Mouse (Mus musculus) neural tube, embryonic 15.5 days (tissue): ENCODE data around the gene Mfsd4a. TPM values are rescaled to one million over a fixed set of nuclear protein-coding genes. Genes with fewer than 3 reads are reported as not detected.

Experiments used
- ATAC-seq: fragments of 200-750 bp; cut with Nextera tagmentation; 2 replicates; pipeline ENCODE4 v1.8.0; 2017; ENCODE audit warnings: mild to moderate bottlenecking, moderate TSS enrichment, moderate library complexity; ENCODE audit not compliant: low FRiP score
- H3K27ac ChIP-seq: fragments of 300-500 bp; sonication (generic); replicated peaks from 2 replicates; pipeline ENCODE4 v1.5.1; 2015; ENCODE audit warnings: mild to moderate bottlenecking, inconsistent platforms
- H3K27me3 ChIP-seq: fragments of 300-500 bp; sonication (generic); replicated peaks from 2 replicates; pipeline ENCODE4 v1.6.1; 2015; ENCODE audit warnings: inconsistent platforms
- H3K36me3 ChIP-seq: fragments of 300-500 bp; sonication (generic); 2 replicates; pipeline ENCODE4 v1.6.1; 2015; ENCODE audit warnings: inconsistent platforms
- H3K4me1 ChIP-seq: fragments of 300-500 bp; sonication (generic); 2 replicates; pipeline ENCODE4 v1.6.1; 2015; ENCODE audit warnings: inconsistent platforms
- H3K4me2 ChIP-seq: fragments of 300-500 bp; sonication (generic); 2 replicates; pipeline ENCODE4 v1.6.1; 2015; ENCODE audit warnings: inconsistent platforms, mild to moderate bottlenecking, moderate library complexity
- H3K4me3 ChIP-seq: fragments of 300-500 bp; sonication (generic); replicated peaks from 2 replicates; pipeline ENCODE4 v1.5.1; 2015; ENCODE audit warnings: mild to moderate bottlenecking, inconsistent platforms
- H3K9ac ChIP-seq: fragments of 300-500 bp; sonication (generic); replicated peaks from 2 replicates; pipeline ENCODE4 v1.6.1; 2015; ENCODE audit warnings: mild to moderate bottlenecking, inconsistent platforms
- H3K9me3 ChIP-seq: fragments of 300-500 bp; sonication (generic); replicated peaks from 2 replicates; pipeline ENCODE4 v1.6.1; 2016; ENCODE audit warnings: inconsistent platforms
- WGBS: fragments of 180-500 bp; shearing (Covaris S2); methylation state at CpG from one replicate; pipeline ENCODE4 v1.1.7; 2015; ENCODE audit warnings: mixed read lengths; 5-methylcytosine and 5-hydroxymethylcytosine counted together
- polyA plus RNA-seq: library from polyadenylated mRNA; unstranded; fragments of >200 nt; fragmentation: Nextera tagmentation; extraction: Ambion mirVana; gene quantifications from 2 replicates; pipeline ENCODE4 v1.2.1, GENCODE M21; 2015

The Mfsd4a gene
- polyA plus RNA-seq, 1 experiment from 2014 or later = 7.8 TPM

DNA sequence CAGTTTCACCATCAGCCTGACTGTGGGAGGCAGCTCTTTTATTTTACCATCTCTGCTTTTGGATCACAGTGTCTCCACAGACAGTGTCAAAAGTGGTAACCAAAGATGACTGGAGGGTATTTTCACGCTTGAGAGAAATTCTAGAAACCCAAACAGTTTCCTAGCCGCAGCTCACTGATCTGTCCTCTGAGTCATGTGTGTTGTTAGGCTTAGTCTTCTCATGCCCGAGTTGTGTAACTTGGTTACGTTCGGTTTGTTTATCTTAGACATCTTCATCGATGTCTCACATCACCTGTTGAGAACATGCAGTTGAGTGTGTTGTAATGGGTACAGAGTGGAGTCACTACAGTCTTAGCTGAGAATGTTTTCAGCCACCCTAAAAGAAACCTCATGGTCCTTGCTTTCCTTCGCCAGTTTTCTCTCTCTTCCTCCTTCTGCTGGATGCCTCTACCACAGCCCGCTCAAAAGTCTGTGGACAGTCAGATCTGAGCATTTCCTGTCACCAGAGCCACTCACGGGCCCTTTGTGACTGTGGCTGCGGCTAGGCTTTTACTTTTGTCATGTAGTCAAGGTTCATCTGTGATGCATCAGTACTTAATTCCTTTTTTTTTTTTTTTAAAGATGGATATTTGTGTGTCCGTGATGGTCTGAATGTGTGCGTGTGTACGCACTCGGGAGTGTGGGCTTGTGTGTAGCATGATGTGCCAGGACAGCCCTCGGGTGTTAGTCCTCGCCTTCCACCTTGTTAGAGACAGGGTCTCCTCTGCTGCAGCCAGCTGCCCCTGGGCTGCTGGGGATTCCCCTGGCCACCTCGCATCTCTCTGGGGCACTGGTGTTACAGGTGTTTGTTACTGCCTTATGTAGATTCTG, 57.0 kb downstream of the Mfsd4a start:
- WGBS = 93% methylated on average over 17 of the region's 17 CpGs
- Histone ChIP-seq H3K4me2 (no peak overlapping the region), H3K36me3 (peaks cover 10% of the 10 kb centered on the region; the same call in 1 of the 2 replicates), H3K4me1 (peaks cover 30% of the 10 kb centered on the region), H3K27me3 (no peaks in the 10 kb centered on the region), H3K9me3 (no peaks in the 10 kb centered on the region), H3K9ac (no peak overlapping the region), H3K4me3 (no peak overlapping the region), H3K27ac (no peak overlapping the region)
- no peak for ATAC-seq

DNA sequence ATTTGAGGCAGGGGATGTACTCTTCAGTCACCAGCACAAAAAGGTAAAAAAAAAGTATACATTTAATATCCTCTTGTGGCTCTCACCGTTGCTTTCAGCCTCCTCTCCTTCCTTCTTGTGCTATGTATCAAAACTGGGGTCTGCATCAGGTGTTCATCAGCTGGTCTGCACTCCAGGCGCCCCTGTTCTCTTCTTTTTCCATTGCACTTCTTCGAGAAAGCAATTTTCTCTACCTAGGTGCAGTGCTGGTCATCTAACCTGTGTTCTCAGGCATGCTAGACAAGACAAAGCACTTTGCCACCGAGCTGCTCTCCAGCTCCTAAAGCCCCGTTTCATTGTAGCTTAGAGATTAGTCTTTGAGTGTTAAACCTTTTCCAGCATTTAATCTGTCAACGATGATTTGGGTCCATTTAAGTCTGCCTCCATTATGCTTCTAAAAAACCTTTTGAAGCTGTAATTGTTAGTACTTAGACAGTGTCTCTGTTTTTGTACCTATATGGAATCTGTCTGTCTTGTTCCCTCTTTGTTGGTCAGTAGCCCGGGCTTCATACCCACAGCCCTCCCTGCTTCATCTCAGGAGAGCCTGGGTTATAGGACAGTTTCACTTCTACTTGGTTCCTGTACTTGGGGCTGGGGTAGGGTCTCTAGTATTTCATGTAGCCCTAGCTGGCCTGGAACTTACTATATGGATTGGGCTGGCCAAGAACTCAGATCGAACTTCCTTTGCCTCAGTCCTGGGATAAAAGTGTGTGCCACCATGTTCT, 58.8 kb downstream of the Mfsd4a start:
- no peaks in the 10 kb centered on the region for H3K27me3 ChIP-seq
- H3K4me3 ChIP-seq = peak overlapping the region; percentile 68
- ATAC-seq = no peak
- H3K27ac ChIP-seq = no peak overlapping the region
- H3K4me2 ChIP-seq = peak overlapping the region; percentile 63
- H3K4me1 ChIP-seq = peaks cover 30% of the 10 kb centered on the region
- H3K9me3 ChIP-seq = no peaks in the 10 kb centered on the region
- H3K9ac ChIP-seq = 0 out of 2 replicates have a peak overlapping the region, but pooled peaks have one; percentile 28
- H3K36me3 ChIP-seq = no peaks in the 10 kb centered on the region
- WGBS = 45% methylated on average over 8 of the region's 8 CpGs

DNA sequence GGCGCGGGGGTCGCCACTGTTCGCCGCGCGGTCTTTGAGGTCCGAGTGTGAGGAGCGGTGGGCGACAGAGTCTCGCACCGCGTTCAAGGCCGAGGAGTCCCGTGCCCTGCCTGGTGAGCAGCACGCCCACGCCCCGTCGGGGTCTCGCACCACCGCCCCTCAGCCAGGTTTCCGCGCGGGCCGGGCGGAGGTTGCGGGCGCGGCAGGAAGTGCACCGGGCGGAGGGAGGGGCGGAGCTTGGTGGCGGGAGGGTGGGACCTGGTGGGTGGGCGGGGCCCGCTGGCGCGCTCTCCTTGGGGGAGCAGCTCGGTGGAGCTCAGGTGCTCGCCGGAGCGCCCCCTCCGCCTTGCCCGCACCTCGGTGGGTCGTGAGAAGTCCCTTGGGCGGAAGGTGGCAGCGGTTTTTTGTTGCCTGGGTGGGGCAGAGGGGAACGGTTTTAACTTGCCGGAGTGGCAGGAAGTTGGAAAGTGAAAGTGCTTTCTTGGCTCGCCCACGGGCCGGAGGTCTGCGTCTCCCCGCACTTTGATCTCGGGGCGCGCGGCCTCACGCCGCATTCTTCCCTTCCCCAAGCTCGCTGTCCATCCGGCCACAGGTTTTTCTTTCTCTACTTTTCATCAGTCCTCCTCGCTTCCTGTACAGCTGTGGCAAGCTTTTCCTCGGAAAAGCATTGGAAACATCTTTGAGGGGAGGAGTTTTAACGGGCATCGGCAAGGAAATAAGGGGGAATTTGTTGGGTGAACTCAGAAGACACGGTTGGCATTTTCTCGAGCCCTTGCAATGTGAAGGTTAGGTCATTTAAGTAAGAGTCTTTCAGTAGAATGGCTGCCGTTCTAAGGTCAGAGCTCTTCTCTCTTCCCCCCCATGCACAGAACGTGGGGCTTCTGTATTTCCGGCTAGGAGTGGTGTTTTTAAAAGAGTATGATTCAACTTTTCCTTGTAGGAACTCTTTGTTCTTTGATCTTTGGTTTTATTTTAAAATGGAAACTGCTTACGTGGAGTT, 59.7 kb downstream of the Mfsd4a start:
- Histone ChIP-seq H3K27ac (peak overlapping the region; percentile 99), H3K4me3 (peak overlapping the region; percentile 68), H3K36me3 (no peaks in the 10 kb centered on the region), H3K9me3 (no peaks in the 10 kb centered on the region), H3K9ac (peak overlapping the region; percentile 85), H3K4me2 (peak overlapping the region; percentile 63), H3K27me3 (no peaks in the 10 kb centered on the region), H3K4me1 (peaks cover 30% of the 10 kb centered on the region)
- ATAC-seq = peak; percentile 95
- WGBS = under 1% methylated on average over 70 of the region's 72 CpGs

DNA sequence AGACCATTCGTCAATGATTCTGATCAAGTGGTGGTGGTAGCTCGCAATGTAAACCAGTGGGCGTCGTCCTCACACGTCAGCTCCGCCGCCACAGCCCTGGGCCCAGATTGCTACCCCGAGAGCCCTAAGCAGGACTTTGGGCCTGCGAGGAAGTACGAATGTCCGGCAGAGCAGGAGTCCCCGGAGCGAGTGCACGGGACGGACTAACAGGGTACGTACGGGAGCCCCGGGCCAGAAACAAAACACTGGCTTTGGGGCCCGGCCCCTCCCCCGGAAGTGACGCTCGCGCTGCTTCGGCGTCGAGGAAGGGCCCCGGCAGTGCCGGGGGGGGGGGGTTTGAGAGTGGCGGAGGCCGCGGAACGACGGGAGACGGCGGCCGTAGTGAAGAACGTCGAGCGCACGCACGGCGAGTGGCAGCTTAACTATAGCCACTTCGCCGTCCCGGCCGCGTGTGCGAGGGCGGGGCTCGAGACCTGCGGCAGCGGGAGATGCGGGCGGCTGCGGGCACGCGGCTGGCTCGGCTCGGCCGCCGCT, 60.5 kb downstream of the Mfsd4a start, which contains the start of gene Elk4:
Elk4 (plus strand) TSS at position 326 of the 534 bp plus-strand sequence.
- peak within 1 kb of the TSS; percentile 63 for H3K4me2 ChIP-seq
- WGBS = under 1% methylated on average over 54 of the region's 61 CpGs
- H3K27me3 ChIP-seq = no peaks in the 10 kb centered on the region
- peak within 1 kb of the TSS; percentile 85 for H3K9ac ChIP-seq
- H3K4me1 ChIP-seq = peaks cover 30% of the 10 kb centered on the region
- peak within 1 kb of the TSS; percentile 68 for H3K4me3 ChIP-seq
- H3K36me3 ChIP-seq = no peaks in the 10 kb centered on the region
- H3K27ac ChIP-seq = peak within 1 kb of the TSS; percentile 99
- no peaks in the 10 kb centered on the region for H3K9me3 ChIP-seq
- ATAC-seq = peak; percentile 95

DNA sequence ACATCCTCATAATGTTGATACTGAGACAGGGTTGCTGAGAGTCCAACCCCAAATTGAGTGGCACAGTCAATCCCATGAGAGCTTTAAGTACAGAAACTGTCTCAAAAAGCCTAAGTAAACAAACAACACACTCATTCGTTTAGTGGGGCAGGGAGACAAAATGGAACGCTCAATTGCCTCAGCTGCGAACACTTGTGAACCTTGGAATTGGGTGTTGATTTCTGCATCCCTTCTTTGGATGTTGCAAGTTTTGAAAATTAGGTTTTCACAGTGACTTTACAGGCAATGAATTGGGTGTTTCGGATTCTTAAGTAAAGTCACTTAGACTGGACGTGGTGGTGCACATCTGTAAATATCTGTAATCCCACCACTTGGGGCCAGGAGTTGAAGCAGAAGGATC, 61.1 kb downstream of the Mfsd4a start:
- Histone ChIP-seq H3K4me2 (peak overlapping the region; percentile 63), H3K4me1 (peaks cover 30% of the 10 kb centered on the region), H3K36me3 (no peaks in the 10 kb centered on the region), H3K4me3 (peak overlapping the region; percentile 68), H3K9me3 (no peaks in the 10 kb centered on the region), H3K27ac (peak overlapping the region; percentile 99), H3K9ac (0 out of 2 replicates have a peak overlapping the region, but pooled peaks have one; percentile 26), H3K27me3 (no peaks in the 10 kb centered on the region)
- WGBS = 32% methylated on average over 5 of the region's 5 CpGs
- ATAC-seq = no peak

DNA sequence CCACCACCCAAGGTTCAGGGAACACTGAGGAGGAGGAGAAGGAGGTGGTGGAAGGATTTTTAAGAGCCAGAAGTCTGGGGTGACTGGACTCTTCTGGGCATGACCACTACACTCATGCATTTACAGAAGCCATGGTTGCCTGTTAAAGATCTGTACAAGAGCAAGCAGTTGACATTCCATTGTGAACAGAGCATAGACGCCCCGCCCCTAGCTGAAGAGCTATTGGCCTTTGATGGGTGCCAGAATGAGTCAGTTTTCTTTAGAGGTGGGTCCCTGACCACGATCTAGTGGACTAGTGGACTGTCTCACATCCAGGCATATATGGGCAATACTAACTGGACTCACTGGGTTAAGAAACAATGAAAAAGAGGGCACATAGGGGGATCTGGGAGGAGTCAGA, 61.8 kb downstream of the Mfsd4a start:
- no peak for ATAC-seq
- H3K27ac ChIP-seq = no peak overlapping the region
- H3K4me2 ChIP-seq = no peak overlapping the region
- no peak overlapping the region for H3K4me3 ChIP-seq
- H3K36me3 ChIP-seq = no peaks in the 10 kb centered on the region
- H3K4me1 ChIP-seq = peaks cover 30% of the 10 kb centered on the region
- H3K9ac ChIP-seq = no peak overlapping the region
- 88% methylated on average over 3 of the region's 3 CpGs for WGBS
- no peaks in the 10 kb centered on the region for H3K27me3 ChIP-seq
- H3K9me3 ChIP-seq = no peaks in the 10 kb centered on the region

DNA sequence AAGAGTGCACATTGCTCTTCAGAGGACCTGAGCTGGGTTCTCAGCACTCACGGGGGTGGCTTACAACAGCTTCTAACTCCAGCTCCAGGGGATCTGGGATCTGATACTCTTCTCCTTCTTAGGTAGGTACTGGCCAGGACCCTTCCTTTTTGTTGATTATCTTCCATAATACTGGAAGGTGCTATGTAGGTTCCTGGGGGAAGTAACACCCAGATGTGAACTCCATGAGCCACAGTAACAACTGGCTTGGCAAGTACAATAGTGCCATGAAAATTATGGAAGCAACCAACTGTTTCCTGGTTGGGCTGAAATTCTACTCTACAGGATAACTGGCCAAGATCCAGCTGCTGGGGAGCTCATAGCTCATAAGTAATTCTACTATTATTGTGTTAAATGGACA, 62.4 kb downstream of the Mfsd4a start:
- Histone ChIP-seq H3K36me3 (no peaks in the 10 kb centered on the region), H3K4me1 (peaks cover 24% of the 10 kb centered on the region), H3K27me3 (no peaks in the 10 kb centered on the region), H3K4me3 (no peak overlapping the region), H3K9ac (no peak overlapping the region), H3K27ac (no peak overlapping the region), H3K9me3 (no peaks in the 10 kb centered on the region), H3K4me2 (no peak overlapping the region)
- 96% methylated on average over 1 of the region's 1 CpGs for WGBS
- ATAC-seq = no peak

DNA sequence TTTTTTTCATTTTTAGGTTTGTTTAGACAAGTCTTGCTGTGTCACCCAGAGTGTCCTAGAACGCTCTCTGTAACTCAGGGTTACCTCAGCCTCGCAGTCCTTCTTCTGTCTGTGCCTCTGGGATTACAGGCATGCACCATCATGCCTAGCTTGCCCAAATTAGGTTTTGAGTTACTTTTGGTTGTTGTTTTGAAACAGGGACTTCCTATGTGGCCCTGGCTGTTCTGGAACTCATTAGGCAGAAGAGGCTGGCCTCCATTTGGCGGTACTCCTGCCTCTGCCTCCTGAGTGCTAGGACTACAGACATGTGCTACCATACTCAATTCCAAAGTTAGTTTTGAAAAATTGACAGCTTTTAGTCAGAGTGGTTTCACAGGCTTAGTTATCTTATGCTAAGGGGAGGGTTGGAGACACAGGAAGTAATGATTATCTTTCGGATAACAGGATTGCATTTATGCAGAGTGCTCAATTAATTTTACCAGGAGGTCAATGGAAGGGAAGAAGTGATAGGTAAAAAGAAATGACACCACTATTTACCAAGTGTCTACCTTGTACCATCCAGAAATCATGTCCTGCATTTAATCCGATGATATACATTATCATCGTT, 63.2 kb downstream of the Mfsd4a start:
- no peak for ATAC-seq
- Histone ChIP-seq H3K36me3 (no peaks in the 10 kb centered on the region), H3K27ac (no peak overlapping the region), H3K4me1 (peaks cover 19% of the 10 kb centered on the region), H3K27me3 (no peaks in the 10 kb centered on the region), H3K4me2 (no peak overlapping the region), H3K4me3 (no peak overlapping the region), H3K9me3 (no peaks in the 10 kb centered on the region), H3K9ac (no peak overlapping the region)
- WGBS = 88% methylated on average over 6 of the region's 6 CpGs

DNA sequence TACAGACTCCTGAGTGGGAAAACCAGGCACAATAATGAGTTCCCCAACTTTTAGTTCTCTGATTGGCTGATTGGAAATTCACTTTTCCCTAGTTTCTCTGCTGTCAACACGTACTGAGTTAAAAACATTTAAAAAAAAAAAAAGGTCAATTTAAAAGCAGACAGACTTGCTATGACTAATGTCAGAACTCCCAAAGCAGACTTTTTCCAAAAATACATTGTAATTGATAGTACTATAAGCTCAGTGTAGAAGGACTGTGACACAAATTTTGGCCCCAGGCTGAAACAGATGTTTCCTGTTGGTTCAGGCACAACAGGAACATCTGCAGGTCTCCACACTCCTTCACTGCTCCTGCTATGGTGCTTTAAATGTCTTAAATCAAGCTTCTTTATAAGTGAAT, 64.0 kb downstream of the Mfsd4a start:
- H3K27me3 ChIP-seq = no peaks in the 10 kb centered on the region

DNA sequence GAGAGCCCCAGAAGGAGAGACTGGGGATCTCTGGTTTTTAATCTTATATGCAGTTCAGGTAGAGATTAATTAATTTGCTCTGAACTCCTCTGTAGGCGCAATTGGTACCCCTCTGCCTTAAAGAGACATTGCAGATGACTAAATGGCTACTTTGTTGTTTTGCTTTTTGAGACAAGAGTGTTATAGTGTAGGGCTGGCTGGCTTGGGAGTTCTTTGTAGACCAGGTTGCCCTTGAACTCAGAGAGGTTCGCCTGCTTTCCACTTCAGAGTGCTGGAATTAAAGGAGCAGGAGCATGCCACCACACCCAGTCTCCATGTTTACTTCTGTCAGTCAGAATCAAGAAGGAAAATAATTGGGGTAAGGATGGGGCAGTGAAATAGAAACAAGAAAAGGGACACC, 64.8 kb downstream of the Mfsd4a start:
- ATAC-seq = no peak
- WGBS = 87% methylated on average over 2 of the region's 2 CpGs
- H3K27me3 ChIP-seq = no peaks in the 10 kb centered on the region

More for the DNA sequence above, 64.0 kb downstream of the Mfsd4a start:
- Histone ChIP-seq H3K9ac (no peak overlapping the region), H3K4me1 (peaks cover 10% of the 10 kb centered on the region), H3K9me3 (no peaks in the 10 kb centered on the region), H3K27ac (no peak overlapping the region), H3K4me3 (no peak overlapping the region), H3K36me3 (no peaks in the 10 kb centered on the region), H3K4me2 (no peak overlapping the region)
- ATAC-seq = no peak
- WGBS = 58% methylated on average over 1 of the region's 1 CpGs

More for the DNA sequence above, 64.8 kb downstream of the Mfsd4a start:
- no peak overlapping the region for H3K9ac ChIP-seq
- no peak overlapping the region for H3K27ac ChIP-seq
- H3K9me3 ChIP-seq = no peaks in the 10 kb centered on the region
- no peak overlapping the region for H3K4me2 ChIP-seq
- no peaks in the 10 kb centered on the region for H3K36me3 ChIP-seq
- no peak overlapping the region for H3K4me3 ChIP-seq
- H3K4me1 ChIP-seq = peaks cover 5% of the 10 kb centered on the region
